Mouse (Mus musculus): Measurements from ENCODE around the gene Retreg2.

The Retreg2 gene

GRCm38 (mm10) chr1:75142301-75143261 lies at the start of gene Retreg2, which contains the start of gene Cnppd1:
TSS of gene Retreg2 (plus strand) at chr1:75142778.
TSS of gene Cnppd1 (minus strand) at chr1:75142711.
- peak; percentile 97 to 99 for DNase-seq (ENCODE audit: low spot score in 2 of 2)

- peak in 1 of 2 experiments; percentile 60 for DNase-seq (ENCODE audit: low spot score in 2 of 2)
Measured at GRCm38 (mm10) chr1:75122211-75122610, 20.4 kb upstream of the Retreg2 start.

- DNase-seq (ENCODE audit: low spot score in 2 of 2): peak; percentile 97 to 98
Measured at GRCm38 (mm10) chr1:75124346-75125321, 17.9 kb upstream of the Retreg2 start, which contains the start of gene Nhej1. TSS of gene Nhej1 (minus strand) at chr1:75125200.

DNA sequence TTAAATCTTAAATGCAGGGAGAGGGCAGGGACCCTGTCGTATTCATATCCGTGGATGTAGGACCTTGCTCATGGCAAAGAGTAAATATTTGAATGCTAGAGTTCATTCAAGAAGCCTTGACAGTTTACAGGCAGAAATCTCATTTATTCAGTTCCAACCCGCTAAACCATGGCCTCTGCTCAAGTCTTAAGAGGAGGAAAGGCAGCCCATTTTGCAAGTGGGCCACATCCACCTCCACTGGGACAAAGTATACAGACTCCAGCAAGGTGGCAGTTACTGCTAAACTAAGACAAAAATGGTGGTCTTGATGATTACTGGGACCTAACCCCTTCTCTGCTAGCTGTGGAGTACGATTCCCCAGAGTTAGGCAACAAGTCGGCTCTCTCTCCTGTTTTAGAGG lies 17.2 kb upstream of the Retreg2 start:
- DNase-seq (ENCODE audit: low spot score in 2 of 2): peak in 1 of 2 experiments; percentile 58

DNA sequence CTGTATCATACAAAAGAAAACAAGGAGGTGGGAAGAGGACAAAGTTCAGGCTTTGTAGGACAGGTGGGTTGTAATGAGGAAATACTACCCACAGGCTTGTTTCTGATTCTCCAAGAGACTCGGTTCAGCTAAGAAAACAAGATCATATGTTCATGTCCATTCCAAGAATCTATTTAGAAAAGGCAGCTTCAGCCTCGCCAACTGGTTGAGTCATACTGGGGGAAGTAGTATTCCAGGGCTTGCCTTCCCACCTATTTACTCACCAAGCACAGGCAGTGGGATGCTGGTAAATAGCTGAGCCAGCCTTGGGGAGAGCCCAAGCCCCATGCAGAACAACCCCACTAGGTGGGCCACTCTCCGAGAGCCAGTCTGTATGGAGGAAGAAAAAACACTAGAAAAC lies 13.9 kb upstream of the Retreg2 start:
- no peak for DNase-seq (ENCODE audit: low spot score in 2 of 2)

DNA sequence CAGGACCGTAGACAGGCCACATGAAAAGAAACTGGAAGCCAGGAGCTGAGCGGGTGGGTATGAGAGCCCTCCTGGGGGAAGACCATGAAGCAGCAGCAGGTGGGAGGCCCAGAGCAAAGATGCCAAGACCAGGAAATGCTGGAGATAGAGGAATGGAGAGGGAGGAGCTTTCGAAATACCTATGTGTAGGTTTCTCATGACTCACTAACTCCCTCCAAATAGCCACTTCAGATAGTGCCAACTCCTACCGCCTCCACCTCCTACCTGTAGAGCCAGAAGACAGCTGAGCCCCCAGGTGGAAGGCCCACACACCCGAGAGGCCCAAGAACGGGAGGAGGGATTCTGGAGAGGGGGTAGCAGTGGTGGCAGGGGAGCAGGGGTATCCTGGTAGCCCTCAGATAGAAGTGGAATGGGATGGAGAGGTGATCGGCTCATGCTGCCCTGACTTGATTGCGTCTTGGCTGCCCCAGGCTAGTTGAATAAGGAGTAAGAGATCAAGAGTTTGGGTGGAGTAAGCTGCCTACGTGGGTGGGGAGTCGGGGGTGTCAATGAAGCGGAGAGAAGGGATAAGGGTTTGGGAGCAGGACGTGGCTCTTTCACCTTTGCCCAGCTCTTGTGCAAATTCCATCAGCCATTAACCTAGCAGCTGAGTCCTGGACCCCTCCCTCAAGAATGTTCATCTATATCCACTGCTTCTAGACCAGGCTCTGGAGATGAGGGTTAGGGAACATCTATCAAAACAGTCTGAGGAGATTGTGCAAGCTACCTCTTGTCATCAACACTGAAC lies 9.0 kb upstream of the Retreg2 start, which contains the start of gene Slc23a3:
TSS of gene Slc23a3 (minus strand) at position 470 of the 787 bp plus-strand sequence.
- DNase-seq (ENCODE audit: low spot score in 2 of 2): no peak

DNA sequence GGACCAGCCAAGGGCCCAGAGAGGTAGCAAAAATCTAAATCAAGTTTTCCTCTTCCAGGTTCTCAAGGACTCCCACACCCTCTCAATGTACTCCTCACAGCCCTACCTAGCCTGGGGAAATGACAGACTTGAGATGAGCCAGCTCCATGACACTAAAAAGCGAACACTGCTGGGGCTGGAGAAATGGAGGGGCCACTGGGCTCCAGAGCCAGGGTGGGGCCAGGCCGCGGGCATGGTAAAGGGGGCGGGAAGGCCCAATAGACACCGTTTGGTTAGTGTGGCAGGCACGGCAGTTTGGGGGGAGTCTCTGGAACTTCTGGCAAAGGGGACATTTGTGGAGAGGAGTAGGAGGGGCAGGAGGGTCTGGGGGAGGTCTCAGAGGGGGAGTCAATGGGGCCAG lies 6.3 kb upstream of the Retreg2 start:
- peak in 1 of 2 experiments; percentile 68 for DNase-seq (ENCODE audit: low spot score in 2 of 2)

- peak; percentile 44 to 72 for DNase-seq (ENCODE audit: low spot score in 2 of 2)
Measured at GRCm38 (mm10) chr1:75136730-75137129, 5.8 kb upstream of the Retreg2 start.

- no peak for DNase-seq (ENCODE audit: low spot score in 2 of 2)
Measured at GRCm38 (mm10) chr1:75138448-75138847, 4.1 kb upstream of the Retreg2 start.

DNA sequence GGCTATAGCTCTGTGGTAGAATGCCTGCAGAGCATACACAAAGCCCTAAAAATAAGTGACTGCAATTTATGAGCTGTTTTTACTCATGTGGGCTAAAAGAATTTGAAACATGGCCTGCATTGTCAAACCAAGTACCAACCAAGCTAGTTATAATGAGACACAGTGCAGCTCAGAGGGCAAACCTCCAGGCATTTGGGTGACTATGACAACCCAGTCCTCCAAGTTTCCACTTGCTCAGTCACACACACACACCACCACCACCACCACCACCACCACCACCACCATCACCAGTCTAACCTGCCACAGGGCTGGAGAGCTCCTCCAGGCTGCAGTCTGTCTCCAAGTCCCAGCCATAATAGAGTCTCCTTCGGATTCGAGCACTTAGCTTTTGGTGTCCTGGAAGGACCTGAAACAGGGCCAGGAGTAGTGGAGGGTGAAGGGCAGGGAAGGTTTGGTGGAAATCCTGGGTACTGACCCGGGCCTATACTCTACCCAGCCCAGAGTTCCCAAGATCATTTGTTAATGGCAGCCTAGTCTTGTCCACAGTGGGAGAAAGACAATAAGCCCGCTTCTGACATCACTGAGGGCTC lies 1.9 kb upstream of the Retreg2 start:
- peak in 1 of 2 experiments; percentile 67 for DNase-seq (ENCODE audit: low spot score in 2 of 2)

- DNase-seq (ENCODE audit: low spot score in 2 of 2): peak; percentile 81 to 90
Measured at GRCm38 (mm10) chr1:75141486-75142190, 940 bp upstream of the Retreg2 start.

DNA sequence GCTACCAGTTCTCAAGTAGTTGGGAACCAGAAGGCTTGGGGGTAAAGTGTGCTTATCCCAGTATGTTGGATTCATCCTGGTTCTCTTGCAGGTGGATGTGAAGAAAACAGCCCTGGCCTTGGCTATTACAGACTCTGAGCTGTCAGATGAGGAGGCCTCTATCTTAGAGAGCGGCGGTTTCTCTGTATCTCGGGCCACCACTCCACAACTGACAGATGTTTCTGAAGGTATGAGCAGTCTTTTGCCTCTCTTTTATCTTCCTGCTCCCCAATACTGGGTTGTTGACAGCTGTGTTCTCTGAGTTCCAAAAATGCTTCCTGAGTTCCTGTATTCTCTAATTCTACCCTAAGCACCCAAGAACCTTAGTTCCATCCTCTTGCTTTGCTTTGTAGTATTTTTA lies 3.0 kb downstream of the Retreg2 start:
- peak in 1 of 2 experiments; percentile 61 for DNase-seq (ENCODE audit: low spot score in 2 of 2)

DNA sequence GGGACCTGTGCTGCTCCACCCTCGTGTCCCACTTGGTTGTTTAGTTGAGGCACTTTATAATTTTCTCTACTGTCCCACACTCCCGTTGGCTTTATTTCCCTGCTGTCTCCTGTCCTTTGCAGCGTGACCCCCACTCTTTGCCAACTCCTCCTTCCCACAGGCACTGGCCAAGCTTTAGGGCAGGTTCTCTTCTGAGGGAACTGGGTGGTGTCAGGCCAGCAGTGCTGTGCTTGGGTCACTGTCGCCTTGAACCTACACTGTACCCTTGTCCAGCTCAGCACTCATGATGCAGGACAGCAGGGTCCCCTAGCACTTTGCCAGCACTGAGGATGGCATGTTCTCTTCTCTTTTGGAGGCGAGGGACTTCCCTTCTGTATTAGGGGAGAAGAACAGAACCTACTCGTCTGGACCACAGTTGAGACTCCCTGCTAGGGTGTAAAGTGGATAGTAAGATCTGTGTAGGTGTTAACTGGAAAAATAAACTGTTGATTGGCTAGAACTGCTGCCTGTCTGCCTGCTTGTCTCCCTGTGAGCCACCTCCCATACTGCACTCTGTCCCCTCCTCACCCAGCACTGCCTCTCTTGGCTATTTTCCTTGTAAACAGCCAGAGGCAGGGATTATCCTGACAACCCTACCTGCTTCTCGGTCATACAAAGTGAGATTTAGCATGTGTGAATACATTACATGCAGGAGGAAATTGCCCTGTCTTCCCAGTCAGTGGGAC lies 5.0 kb downstream of the Retreg2 start:
- peak in 1 of 2 experiments; percentile 58 for DNase-seq (ENCODE audit: low spot score in 2 of 2)

GRCm38 (mm10) chr1:75148727-75149126 lies 6.1 kb downstream of the Retreg2 start:
- no peak for DNase-seq (ENCODE audit: low spot score in 2 of 2)

DNA sequence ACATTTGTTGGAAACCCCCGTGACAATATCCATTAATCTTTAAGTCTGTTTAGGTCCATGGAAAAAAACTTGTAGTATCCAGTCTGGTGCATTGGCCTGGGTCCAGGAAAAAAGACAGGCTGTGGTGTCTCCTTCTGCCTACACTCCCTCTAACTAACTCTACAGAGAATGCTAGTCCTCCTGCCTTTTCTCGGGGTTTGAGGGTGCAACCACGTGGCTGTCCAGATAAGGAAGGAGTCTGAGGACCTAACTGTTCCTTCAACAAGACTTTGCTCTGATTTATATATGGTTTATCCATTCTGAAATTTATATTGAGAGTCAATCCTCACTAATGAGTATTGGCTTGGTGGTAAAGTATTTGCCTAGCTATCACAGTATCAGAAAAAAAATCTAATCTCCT lies 13.3 kb downstream of the Retreg2 start:
- DNase-seq (ENCODE audit: low spot score in 2 of 2): no peak

- no peak for DNase-seq (ENCODE audit: low spot score in 2 of 2)
Measured at GRCm38 (mm10) chr1:75158990-75159389, 16.4 kb downstream of the Retreg2 start.

GRCm38 (mm10) chr1:75159540-75160255 lies 17.1 kb downstream of the Retreg2 start:
- DNase-seq (ENCODE audit: low spot score in 2 of 2): no peak

GRCm38 (mm10) chr1:75160256-75160617 lies 17.7 kb downstream of the Retreg2 start:
- no peak for DNase-seq (ENCODE audit: low spot score in 2 of 2)

DNA sequence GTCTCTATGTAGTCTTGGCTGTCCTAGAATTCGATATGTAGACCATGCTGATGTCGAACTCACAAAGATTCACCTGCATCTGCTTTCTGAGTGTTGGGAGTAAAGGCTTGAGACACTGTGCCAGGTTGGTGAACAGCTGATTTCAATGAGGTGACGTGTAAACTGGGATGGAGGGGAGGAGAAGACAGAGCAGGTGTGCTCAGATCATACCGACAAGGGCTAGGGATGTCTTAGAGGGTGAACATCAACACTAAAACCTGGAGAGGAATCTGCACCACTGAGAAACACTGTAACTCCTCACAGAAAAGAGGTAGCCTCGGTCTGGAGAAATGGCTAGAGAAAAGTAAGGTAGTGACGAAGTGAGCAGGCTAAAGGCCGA lies 25.5 kb downstream of the Retreg2 start:
- DNase-seq (ENCODE audit: low spot score in 2 of 2): no peak
